Mouse (Mus musculus): ENCODE measurements around the gene Ubox5.
"Not testable (repeated sequence)": the region's sequence is repeated elsewhere in the genome, so short reads cannot be mapped to it uniquely, and the experiment has no call there.

The Ubox5 gene

DNA sequence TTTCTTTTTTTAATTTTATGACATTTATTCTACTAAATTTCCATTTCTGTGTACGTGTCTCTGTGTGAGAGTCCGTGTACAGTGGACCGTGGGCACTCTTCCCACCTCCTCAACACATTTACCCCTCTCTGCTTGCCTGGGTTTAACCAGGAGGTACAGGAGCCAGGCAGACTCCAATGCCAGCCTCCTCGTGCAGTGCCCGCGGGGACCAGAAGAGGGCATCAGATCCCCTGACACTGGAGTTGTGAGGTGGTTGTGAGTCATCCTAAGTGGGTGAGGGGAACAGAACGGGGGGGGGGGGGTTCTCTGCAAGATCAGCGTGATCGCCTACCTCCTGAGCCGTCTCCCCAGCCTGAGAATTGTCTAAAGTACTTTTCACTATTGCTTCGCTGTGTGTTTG lies 51.7 kb downstream of the Ubox5 start:
- intact Hi-C loops (cut with DNase I), result no loop called here

DNA sequence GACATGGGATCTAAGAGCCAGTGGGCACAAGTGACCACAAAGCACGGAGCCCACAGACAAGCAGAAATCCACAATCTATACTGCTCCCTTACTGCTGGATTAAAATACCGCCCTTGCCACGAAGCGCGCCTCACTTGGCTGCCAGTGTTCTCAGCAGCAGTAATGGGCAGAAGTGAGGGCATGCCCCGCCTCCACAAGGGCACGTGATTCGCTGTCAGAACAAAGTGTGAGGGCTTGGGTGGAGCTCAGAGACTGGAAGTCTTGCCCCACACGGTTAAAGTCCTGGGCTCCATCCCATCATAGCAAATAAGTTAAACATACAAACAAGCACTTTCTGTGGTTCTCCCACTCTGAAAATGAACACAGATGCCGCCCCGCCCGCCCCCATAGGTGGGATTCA lies 52.2 kb downstream of the Ubox5 start:
- intact Hi-C loops (cut with DNase I), result no loop called here

- intact Hi-C loops (cut with DNase I), result no loop called here
Measured at GRCm38 (mm10) chr2:130577021-130577420, 52.8 kb downstream of the Ubox5 start.

- intact Hi-C loops (cut with DNase I), result not testable (repeated sequence)
Measured at GRCm38 (mm10) chr2:130576564-130576963, 53.3 kb downstream of the Ubox5 start.

GRCm38 (mm10) chr2:130575873-130576272 lies 54.0 kb downstream of the Ubox5 start, which contains the start of gene Oxt:
TSS of gene Oxt (plus strand) at chr2:130576173.
- intact Hi-C loops (cut with DNase I), result no loop called here

GRCm38 (mm10) chr2:130574960-130575359 lies 54.9 kb downstream of the Ubox5 start:
- intact Hi-C loops (cut with DNase I), result no loop called here

DNA sequence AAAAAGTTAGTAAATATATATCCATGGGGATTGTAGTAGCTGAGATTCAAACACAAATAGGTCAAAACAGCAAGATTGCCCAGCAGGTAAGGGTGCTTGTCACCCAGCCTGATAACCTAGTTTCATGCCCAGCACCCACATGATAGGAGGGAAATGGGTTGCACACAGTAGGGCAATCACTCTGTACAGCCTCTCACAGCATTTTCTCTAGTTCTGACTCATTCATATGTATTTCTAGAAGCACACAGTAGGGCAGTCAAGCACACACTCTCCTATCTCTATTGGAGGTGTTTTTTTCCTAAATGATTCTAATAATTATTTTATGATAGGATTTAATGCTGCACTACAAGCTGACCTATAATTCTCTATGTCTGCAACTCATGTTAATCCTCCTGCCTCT lies 59.9 kb downstream of the Ubox5 start:
- intact Hi-C loops (cut with DNase I), result no loop called here

DNA sequence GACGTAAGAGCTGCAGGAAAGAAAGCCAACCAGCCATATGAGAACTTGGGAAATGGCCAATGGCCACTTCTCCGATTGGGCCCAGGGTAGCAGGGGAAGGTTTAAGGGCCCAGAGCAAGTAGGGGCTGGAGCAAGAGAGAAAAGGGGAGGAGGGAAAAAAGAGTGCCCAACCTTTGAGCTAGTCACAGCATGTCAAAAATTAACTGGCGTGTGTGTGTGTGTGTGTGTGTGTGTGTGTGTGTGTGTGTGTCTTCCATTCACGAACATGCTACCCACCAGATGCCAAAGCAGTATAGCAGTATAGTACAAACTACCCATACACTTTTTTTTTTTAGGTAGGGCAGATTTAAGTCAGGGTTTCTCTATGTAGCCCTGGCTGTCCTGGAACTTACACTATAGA lies 60.9 kb downstream of the Ubox5 start:
- intact Hi-C loops (cut with DNase I), result no loop called here

- intact Hi-C loops (cut with DNase I), result no loop called here
Measured at GRCm38 (mm10) chr2:130564983-130565382, 64.9 kb downstream of the Ubox5 start.

DNA sequence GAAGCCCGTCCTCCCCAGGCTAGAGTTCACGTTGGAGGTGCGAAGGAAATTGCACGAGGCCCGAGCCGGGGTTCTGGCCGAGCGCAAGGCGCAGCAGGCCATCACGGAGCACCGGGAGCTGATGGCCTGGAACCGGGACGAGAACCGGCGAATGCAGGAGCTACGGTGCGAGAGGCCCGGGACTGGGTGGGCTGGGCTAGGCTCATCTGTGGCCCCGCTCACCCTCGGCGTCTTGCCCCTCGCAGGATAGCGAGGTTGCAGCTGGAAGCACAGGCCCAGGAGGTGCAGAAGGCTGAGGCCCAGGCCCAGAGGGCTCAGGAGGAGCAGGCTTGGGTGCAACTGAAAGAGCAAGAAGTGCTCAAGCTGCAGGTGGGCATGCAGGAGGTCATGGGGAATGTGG lies 65.8 kb downstream of the Ubox5 start:
- intact Hi-C loops (cut with DNase I), result no loop called here

DNA sequence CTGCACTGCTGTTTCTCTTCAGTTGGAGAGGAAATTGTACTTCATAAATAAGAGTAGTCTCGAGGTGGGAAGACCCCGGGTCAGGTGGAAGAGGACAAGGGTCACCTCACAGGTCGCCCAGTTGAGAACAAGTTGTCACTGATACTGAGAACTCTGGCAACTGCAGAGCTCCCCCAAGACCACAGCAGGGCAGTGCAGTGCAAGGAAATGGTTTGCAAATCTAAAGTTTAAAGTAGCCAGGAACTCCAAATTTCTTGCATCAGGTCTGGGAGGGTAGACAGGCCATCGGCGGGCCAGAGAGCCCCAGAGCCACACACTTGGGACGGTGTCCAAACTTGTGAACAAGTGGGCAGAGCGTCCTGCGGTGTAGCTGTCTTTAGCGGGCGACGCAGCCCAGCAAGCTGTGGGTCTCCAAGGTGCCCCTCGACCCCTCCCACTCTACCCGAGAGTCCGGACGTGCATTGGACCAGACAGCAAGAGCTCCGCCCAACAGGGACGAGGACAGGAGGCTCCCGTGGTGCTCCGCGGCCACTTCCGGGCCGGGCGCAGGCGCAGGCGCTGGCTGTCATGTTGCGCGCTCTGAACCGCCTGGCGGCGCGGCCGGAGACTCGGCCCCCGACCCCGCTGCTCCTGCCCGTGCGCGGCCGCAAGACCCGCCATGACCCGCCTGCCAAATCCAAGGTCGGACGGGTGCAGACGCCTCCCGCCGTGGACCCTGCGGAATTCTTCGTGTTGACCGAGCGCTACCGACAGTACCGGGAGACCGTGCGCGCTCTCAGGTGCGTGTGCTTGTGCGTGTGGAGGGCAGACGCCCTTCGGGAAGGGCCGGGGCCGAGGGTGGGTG lies 66.4 kb downstream of the Ubox5 start, which contains the start of gene Mrps26:
Mrps26 (plus strand) TSS at position 531 of the 844 bp plus-strand sequence.
- intact Hi-C loops (cut with DNase I), result no loop called here

GRCm38 (mm10) chr2:130558015-130558414 lies 71.8 kb downstream of the Ubox5 start:
- intact Hi-C loops (cut with DNase I), result no loop called here

DNA sequence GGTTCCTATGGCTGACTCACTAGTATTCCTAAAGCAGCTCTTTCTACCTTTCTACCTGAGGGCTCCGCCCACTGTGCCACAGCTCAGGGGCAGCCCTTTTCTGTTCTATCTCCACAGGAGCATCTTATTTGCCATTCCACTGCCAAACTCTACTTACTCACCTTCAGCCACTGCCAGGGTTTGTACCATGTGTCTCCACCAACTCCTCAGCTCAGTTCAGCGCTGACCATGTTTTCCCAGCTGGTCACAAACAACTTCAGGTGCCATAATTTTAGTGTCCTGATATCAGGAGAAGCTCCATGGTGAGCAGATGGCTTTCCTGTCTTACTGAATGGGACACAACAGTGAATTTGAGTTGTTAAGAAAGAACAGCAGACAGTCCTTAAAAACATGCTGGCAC lies 72.4 kb downstream of the Ubox5 start:
- intact Hi-C loops (cut with DNase I), result no loop called here

DNA sequence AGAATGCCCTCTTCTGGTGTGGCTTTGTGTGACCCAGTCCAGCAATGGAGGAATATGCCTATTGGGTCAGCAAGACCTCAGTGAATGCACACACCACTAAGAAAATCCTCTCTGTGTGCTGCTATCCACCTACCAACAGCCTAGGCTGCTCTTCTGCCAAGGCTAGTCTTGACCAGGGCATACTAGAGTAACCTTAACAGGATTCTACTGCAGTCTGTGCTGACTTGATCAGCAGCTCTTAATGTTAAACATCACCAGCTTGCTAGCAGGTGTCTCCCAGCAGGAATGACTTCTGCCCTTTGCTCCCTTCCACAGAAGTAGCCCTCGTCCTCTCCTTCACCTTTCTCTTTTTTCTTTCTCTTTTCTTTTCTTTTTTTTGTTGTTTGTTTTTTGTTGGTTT lies 73.5 kb downstream of the Ubox5 start:
- intact Hi-C loops (cut with DNase I), result no loop called here

DNA sequence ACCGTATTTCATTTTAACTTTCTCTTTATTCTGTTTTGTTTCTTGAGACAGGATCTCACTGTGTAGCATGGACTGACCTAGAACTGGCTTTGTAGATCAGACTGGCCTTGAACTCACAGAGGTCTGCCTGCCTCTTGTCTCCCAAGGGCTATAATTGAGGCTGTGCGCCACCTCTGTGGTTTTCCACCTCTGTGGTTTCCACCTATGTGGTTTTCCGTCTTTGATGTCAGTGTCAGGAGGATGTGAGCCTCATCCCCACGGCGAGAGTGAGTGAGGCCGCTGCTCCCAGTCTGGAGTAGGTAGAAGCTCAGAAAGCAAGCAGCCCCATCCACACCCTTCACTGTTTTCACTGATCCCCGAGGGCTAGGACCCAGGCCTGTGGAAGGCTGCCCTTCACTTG lies 75.0 kb downstream of the Ubox5 start:
- intact Hi-C loops (cut with DNase I), result no loop called here

GRCm38 (mm10) chr2:130546957-130547356 lies 82.9 kb downstream of the Ubox5 start:
- intact Hi-C loops (cut with DNase I), result no loop called here

GRCm38 (mm10) chr2:130540266-130540665 lies 89.6 kb downstream of the Ubox5 start:
- intact Hi-C loops (cut with DNase I), result no loop called here

Data from adrenal gland (tissue).